Mouse (Mus musculus) hindbrain, embryonic 13.5 days (tissue): Measurements from ENCODE around the gene Snd1. TPM values are rescaled to one million over a fixed set of nuclear protein-coding genes. Genes with fewer than 3 reads are reported as not detected.

Experiments used
- ATAC-seq: fragments of 200-750 bp; cut with Nextera tagmentation; 2 replicates; pipeline ENCODE4 v1.8.0; 2017; ENCODE audit warnings: moderate TSS enrichment; ENCODE audit not compliant: low FRiP score
- H3K27ac ChIP-seq: fragments of 300-500 bp; sonication (generic); 2 replicates; pipeline ENCODE4 v1.5.1; 2015; ENCODE audit warnings: inconsistent platforms, mild to moderate bottlenecking, moderate library complexity
- H3K27me3 ChIP-seq: fragments of 300-500 bp; sonication (generic); 2 replicates; pipeline ENCODE4 v1.6.1; 2015; ENCODE audit warnings: mild to moderate bottlenecking, inconsistent platforms
- H3K36me3 ChIP-seq: fragments of 300-500 bp; sonication (generic); 2 replicates; pipeline ENCODE4 v1.6.1; 2015; ENCODE audit warnings: mild to moderate bottlenecking, inconsistent platforms
- H3K4me1 ChIP-seq: fragments of 300-500 bp; sonication (generic); replicated peaks from 2 replicates; pipeline ENCODE4 v1.6.1; 2015; ENCODE audit warnings: inconsistent platforms
- H3K4me2 ChIP-seq: fragments of 300-500 bp; sonication (generic); 2 replicates; pipeline ENCODE4 v1.6.1; 2015; ENCODE audit warnings: inconsistent platforms, mild to moderate bottlenecking, moderate library complexity
- H3K4me3 ChIP-seq: fragments of 300-500 bp; sonication (generic); 2 replicates; pipeline ENCODE4 v1.5.1; 2015; ENCODE audit warnings: mild to moderate bottlenecking, inconsistent platforms
- H3K9ac ChIP-seq: fragments of 300-500 bp; sonication (generic); 2 replicates; pipeline ENCODE4 v1.6.1; 2015; ENCODE audit warnings: mild to moderate bottlenecking, inconsistent platforms
- H3K9me3 ChIP-seq: fragments of 300-500 bp; sonication (generic); 2 replicates; pipeline ENCODE4 v1.6.1; 2016; ENCODE audit warnings: inconsistent platforms
- WGBS: fragments of 180-500 bp; shearing (Covaris S2); methylation state at CpG from one replicate; pipeline ENCODE4 v1.1.7; 2015; 5-methylcytosine and 5-hydroxymethylcytosine counted together
- polyA plus RNA-seq: library from polyadenylated mRNA; unstranded; fragments of >200 nt; fragmentation: Nextera tagmentation; extraction: Ambion mirVana; gene quantifications from 2 replicates; pipeline ENCODE4 v1.2.1, GENCODE M21; 2015

Gene Snd1
- polyA plus RNA-seq, 1 experiment from 2014 or later = 81.2 TPM

DNA sequence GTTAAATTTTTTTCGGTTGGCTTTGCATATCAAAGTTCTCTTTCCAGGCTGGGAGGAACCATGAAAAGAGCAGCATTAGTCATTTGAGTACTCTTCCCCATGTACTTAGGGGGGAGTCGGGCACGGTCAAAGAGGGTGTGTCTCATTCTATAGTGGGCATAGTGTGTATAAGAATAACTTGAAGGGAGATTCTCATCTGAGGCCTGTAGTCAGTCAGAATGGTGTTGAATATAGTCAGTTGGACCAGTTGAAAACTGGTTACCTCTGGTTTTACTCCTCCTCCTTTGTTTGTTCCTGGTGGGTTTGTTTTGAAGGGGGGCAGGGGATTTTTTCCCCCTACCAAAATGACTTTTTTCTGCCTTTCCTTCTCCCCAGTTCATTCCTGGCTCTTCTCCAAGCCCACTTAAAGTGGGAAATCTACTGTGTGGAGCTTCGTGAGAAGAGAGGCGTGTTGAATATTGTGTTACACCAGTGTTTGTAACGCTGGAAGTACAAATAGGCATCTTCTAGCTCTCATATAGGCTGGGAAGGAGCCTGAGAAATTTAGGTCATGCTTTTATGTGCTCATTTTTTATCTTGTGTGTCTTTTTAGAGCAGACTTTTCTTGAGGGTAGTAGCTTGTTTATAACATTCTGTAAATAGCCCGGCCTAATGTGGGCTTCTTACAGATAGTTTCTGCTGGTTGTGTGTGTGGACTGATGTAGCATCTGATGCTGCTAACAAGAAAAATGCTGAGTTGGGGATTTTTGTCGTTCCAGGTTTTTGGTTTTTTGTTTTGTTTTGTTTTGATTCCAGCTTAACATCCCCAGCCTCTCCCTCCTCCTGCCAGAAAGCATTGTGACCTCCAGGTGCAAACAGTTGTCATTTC, 231.4 kb downstream of the Snd1 start:
- no peak overlapping the region for H3K4me3 ChIP-seq
- no peaks in the 10 kb centered on the region for H3K9me3 ChIP-seq
- H3K4me2 ChIP-seq = no peak overlapping the region
- 77% methylated on average over 8 of the region's 8 CpGs for WGBS
- 0 out of 2 replicates have a peak, but pooled peaks have one; percentile 6 for ATAC-seq
- H3K9ac ChIP-seq = no peak overlapping the region
- no peaks in the 10 kb centered on the region for H3K27me3 ChIP-seq
- no peaks in the 10 kb centered on the region for H3K36me3 ChIP-seq
- peak overlapping the region; percentile 32 for H3K27ac ChIP-seq
- H3K4me1 ChIP-seq = peaks cover 36% of the 10 kb centered on the region

DNA sequence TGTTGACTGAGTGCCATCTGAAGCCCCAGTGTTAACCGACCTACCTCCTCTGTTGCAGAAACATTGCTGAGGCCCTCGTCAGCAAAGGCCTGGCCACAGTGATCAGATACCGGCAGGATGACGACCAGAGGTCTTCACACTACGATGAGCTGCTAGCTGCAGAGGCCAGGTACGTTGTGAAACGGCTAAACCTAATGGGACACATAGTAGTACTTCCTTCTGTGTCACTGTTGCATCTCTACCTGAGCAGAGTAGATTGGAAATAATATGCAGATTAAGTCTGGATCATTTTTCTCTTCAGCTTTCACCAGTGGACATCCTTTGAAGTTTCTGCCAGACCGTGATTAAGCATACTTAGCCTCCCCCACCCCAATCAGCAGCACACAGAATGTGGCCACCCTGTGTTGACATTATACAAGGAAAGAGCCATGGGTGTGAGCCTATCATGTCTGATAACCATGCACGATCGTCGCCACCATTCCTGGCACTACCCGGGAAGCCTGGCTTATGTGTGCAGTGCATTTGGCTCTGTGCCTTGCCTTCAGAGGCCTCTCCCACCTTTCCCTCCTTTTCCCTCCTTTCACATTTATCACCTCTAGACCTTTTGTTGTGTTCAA, 232.1 kb downstream of the Snd1 start:
- Histone ChIP-seq H3K27me3 (no peaks in the 10 kb centered on the region), H3K27ac (no peak overlapping the region), H3K36me3 (no peaks in the 10 kb centered on the region), H3K4me1 (peaks cover 36% of the 10 kb centered on the region), H3K9me3 (no peaks in the 10 kb centered on the region), H3K9ac (no peak overlapping the region), H3K4me2 (no peak overlapping the region), H3K4me3 (no peak overlapping the region)
- 86% methylated on average over 12 of the region's 12 CpGs for WGBS
- no peak for ATAC-seq

DNA sequence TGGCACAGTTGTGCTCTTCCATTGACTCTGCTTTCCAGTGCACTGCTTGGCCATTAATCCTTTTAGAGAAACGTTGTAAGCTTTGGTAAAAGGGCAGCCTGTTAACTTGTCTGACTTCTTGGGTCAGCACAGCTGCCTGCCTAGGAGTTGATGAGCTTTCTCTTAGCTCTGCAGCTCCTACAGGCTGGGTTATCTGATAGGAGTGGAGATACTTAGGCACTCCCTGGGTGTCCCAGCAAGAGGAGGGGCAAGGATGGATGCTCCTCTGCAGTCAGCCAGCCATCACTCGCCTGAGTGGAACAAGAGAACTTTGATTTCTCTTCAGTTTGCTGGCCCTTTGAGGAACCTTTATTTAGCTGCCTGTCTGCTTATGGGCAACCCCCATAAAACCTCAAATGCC, 235.1 kb downstream of the Snd1 start:
- no peak overlapping the region for H3K27ac ChIP-seq
- 38% methylated on average over 2 of the region's 2 CpGs for WGBS
- no peak overlapping the region for H3K9ac ChIP-seq
- no peaks in the 10 kb centered on the region for H3K36me3 ChIP-seq
- H3K9me3 ChIP-seq = no peaks in the 10 kb centered on the region
- H3K4me2 ChIP-seq = no peak overlapping the region
- ATAC-seq = no peak
- H3K4me1 ChIP-seq = peaks cover 31% of the 10 kb centered on the region
- H3K27me3 ChIP-seq = no peaks in the 10 kb centered on the region
- H3K4me3 ChIP-seq = no peak overlapping the region

DNA sequence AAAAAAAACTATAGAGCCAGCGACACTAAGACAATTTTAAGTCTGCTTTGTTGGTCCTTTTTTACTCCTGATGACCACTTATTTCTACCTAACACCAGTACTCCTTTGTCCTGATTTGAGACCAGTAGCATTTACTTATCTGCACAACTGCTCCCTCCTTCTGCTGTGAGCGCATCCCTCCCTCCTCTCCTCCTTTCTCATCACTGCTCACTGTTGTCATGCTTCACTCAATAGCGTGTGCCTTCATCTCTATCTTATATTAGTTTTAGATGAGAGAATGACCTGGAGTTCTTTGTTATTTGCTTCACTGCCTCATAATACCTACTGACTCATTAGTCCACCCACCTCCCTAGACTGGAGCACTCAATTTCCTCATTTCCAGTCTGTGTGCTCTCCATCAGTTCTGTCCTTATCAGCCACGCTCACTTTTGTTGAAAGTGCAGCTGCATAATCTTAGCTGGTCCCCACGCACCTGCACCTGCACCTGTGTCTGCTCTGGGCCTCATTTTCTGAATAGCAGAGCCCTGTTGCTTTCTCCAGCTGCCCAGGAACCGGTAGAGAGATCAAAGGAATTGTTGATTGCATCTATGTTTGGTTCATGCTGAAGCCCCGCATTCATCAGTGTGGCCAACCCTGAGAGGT, 242.4 kb downstream of the Snd1 start:
- no peak overlapping the region; the same call in 1 of the 2 replicates for H3K27ac ChIP-seq
- no peak for ATAC-seq
- no peaks in the 10 kb centered on the region for H3K9me3 ChIP-seq
- H3K4me2 ChIP-seq = no peak overlapping the region
- H3K27me3 ChIP-seq = no peaks in the 10 kb centered on the region
- H3K9ac ChIP-seq = no peak overlapping the region
- 54% methylated on average over 7 of the region's 7 CpGs for WGBS
- no peaks in the 10 kb centered on the region for H3K36me3 ChIP-seq
- H3K4me3 ChIP-seq = no peak overlapping the region
- H3K4me1 ChIP-seq = peaks cover 8% of the 10 kb centered on the region; the same call in 1 of the 2 replicates

DNA sequence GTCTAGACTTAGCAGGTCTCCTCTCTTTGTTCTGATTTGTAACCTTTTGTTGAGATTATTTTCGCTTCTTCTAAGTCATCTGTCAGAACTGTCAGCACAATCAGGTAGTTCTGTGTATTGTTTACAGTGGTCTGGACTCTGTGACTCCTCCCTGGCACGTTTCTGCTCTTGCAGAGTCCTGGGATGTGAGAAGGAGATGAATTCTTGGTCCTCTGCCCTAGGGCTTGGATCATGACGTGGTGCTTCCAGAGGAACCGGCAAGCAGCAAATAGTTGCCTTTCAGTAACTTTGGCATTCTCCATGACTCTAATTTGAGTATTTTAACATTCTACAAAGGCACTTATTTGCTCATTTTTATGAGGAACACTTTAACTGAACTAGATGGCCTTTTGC, 242.9 kb downstream of the Snd1 start:
- H3K4me1 ChIP-seq = peaks cover 8% of the 10 kb centered on the region; the same call in 1 of the 2 replicates
- no peak for ATAC-seq
- no peak overlapping the region for H3K4me2 ChIP-seq
- H3K4me3 ChIP-seq = no peak overlapping the region
- H3K27ac ChIP-seq = no peak overlapping the region
- no peak overlapping the region for H3K9ac ChIP-seq
- H3K27me3 ChIP-seq = no peaks in the 10 kb centered on the region
- H3K36me3 ChIP-seq = no peaks in the 10 kb centered on the region
- H3K9me3 ChIP-seq = no peaks in the 10 kb centered on the region
- WGBS = 49% methylated on average over 4 of the region's 4 CpGs

DNA sequence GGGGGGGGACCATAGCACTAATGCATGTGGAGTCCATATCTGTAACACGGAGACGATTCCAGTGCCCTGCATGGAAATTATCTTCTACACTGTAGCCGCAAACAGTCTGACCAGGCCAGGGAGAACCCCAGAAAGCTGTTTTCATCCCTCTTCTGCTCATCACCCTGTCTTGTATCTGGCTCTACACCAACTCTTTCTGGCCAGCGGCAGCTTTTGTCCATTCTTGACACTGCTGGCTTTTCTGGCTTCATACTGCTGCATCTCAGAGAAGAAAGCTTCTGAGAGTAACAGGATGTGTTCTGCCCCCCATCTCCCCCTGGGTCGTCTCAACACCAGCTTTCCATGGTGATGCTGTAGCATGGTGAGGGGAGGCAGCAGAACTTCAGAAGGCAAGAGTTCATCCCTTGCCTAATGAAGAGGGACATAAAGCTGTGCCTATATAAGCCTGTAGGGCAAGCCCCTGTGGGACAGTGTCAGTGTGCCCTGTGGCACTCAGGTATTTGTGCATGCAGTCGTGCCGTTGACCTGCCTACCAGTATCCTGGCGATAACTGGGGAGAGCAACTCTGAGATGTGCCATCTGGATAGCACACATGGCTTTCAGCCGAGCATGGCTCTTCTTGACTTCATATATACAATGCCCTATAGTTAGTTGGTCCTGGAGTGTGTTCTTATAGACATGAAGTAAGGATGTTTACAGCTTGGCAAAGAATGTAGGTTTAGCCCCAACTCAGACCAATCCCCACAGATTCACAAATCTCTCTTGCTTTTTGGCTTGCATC, 245.6 kb downstream of the Snd1 start:
- WGBS = 96% methylated on average over 9 of the region's 9 CpGs
- Histone ChIP-seq H3K4me2 (no peak overlapping the region), H3K9ac (no peak overlapping the region), H3K27me3 (no peaks in the 10 kb centered on the region), H3K4me1 (peaks cover 8% of the 10 kb centered on the region; the same call in 1 of the 2 replicates), H3K36me3 (no peaks in the 10 kb centered on the region), H3K27ac (no peak overlapping the region), H3K4me3 (no peak overlapping the region), H3K9me3 (no peaks in the 10 kb centered on the region)
- ATAC-seq = no peak

DNA sequence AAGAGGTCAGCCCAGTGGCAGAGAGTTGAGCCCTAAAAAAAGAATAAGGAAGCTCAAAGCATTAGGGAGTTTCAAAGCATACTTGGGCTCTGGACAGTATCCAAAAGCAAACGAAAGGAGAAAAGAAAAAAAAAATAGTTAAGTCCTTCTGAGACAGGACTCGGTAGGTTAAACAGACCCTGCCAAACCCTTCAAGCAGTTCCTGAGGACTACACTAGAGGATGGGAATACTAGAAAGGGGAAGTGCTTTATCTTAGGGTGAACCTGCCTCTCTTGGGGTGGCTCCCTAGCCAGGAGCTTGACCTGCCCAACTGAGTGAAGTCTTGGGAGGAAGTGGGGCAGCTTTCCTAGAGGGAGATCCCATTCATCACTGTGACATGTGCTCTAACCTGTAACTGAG, 248.1 kb downstream of the Snd1 start:
- Histone ChIP-seq H3K4me2 (no peak overlapping the region), H3K4me1 (peaks cover 4% of the 10 kb centered on the region; the same call in 1 of the 2 replicates), H3K9me3 (no peaks in the 10 kb centered on the region), H3K27ac (no peak overlapping the region), H3K4me3 (no peak overlapping the region), H3K36me3 (no peaks in the 10 kb centered on the region), H3K27me3 (no peaks in the 10 kb centered on the region), H3K9ac (no peak overlapping the region)
- 65% methylated on average over 2 of the region's 2 CpGs for WGBS
- no peak for ATAC-seq

DNA sequence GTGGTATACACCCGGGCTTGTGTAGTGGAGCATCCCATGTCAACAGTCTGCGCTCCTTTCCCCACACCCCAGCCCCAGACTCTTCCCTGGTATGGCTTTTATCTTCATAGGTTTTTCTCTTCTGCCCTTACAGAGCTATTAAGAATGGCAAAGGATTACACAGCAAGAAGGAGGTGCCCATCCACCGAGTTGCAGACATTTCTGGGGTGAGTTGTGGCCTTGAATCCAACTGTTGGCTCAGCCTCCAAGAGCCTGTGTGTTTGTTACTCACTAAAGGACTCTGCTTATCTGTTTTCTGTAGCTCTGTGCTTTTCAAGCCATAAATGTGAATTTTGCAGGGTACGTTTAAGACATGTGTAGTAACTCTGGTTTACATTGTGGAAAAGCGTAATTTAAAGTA, 249.8 kb downstream of the Snd1 start:
- Histone ChIP-seq H3K36me3 (no peaks in the 10 kb centered on the region), H3K4me2 (no peak overlapping the region), H3K9me3 (no peaks in the 10 kb centered on the region), H3K4me1 (peaks cover 16% of the 10 kb centered on the region), H3K27ac (no peak overlapping the region), H3K4me3 (no peak overlapping the region), H3K9ac (no peak overlapping the region), H3K27me3 (no peaks in the 10 kb centered on the region)
- no peak for ATAC-seq
- WGBS = 74% methylated on average over 5 of the region's 5 CpGs

DNA sequence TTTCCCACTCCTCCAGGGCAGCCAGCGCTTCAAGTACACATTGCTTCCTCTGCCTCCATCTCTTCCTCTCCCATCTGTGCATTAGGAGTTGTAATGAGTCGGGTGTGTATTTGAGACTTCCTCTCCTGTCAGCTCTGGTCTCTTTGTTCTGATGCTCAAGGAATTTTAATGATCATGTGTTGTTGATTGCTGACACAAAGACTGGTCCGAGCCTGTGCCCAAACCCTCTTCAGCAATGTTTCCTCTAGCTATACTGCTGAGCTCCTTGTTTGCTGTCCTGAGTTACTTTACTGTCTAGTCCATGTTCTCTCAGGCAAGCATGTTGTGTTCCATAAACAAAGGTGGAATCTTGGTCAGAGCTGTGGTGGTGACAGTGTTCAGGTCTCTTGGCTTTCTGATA, 254.3 kb downstream of the Snd1 start:
- Histone ChIP-seq H3K4me2 (no peak overlapping the region), H3K9me3 (no peaks in the 10 kb centered on the region), H3K9ac (no peak overlapping the region), H3K4me3 (no peak overlapping the region), H3K36me3 (no peaks in the 10 kb centered on the region), H3K4me1 (peaks cover 20% of the 10 kb centered on the region), H3K27me3 (no peaks in the 10 kb centered on the region), H3K27ac (no peak overlapping the region; the same call in 1 of the 2 replicates)
- peak; percentile 21; the same call in 1 of the 2 replicates for ATAC-seq
- 26% methylated on average over 3 of the region's 3 CpGs for WGBS

DNA sequence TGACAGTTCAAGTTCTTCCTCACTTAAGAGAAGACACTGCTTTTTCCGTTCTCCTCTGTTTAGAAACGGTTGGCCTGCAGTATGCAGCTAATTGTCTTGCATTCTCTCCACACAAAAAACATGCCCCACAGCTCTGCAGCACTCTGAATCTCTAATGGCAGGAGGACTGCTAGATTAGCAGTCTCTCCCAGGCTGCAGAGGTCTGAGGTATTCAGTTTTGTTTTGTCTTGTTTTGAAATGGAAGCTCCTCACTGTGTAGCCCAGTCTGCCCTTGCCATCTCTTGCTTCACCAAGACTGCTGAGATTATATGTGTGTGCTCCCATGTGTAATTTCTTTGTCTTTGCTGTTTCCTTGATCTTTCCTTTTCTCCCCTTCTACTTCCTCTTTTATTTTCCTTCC, 254.7 kb downstream of the Snd1 start:
- WGBS = 13% methylated on average over 2 of the region's 2 CpGs
- ATAC-seq = peak; percentile 43; the same call in 1 of the 2 replicates
- no peak overlapping the region; the same call in 1 of the 2 replicates for H3K27ac ChIP-seq

DNA sequence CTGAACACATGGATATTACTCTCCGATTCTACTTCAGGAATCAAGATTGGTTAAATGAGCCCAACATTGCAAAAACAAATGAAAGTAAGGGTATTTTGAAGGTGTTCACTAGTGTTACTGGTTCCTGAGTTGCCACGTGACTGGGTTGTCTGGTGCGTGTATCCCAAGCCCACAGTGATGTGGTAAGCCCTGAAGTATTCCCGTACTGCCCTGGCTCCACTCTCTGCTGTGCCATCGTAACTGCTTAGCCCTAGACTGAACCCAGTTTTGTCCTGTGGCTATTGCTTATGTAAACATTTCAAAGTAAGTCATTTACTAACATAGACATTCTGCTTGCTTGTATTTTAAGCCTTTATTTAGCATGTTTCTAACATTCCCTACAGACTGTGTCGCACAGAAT, 256.3 kb downstream of the Snd1 start:
- 92% methylated on average over 6 of the region's 6 CpGs for WGBS
- Histone ChIP-seq H3K9ac (no peak overlapping the region), H3K36me3 (no peaks in the 10 kb centered on the region), H3K27ac (no peak overlapping the region), H3K4me1 (peaks cover 20% of the 10 kb centered on the region), H3K4me2 (no peak overlapping the region), H3K27me3 (no peaks in the 10 kb centered on the region), H3K4me3 (no peak overlapping the region), H3K9me3 (no peaks in the 10 kb centered on the region)
- no peak for ATAC-seq

More for the DNA sequence above, 254.7 kb downstream of the Snd1 start:
- Histone ChIP-seq H3K9ac (no peak overlapping the region), H3K4me3 (no peak overlapping the region), H3K4me1 (peaks cover 20% of the 10 kb centered on the region), H3K36me3 (no peaks in the 10 kb centered on the region), H3K4me2 (no peak overlapping the region), H3K9me3 (no peaks in the 10 kb centered on the region), H3K27me3 (no peaks in the 10 kb centered on the region)
